Mouse (Mus musculus) embryonic fibroblast, embryonic 13.5 days (primary cell): Measurements from ENCODE around the gene D630045J12Rik.

Experiments
- CTCF ChIP-seq: IDR thresholded peaks from 2 replicates; pipeline ENCODE4 v1.5.1; 2011; ENCODE audit warnings: mild to moderate bottlenecking, control low read depth, low read length, moderate library complexity, borderline replicate concordance; ENCODE audit not compliant: insufficient read depth
- POLR2A ChIP-seq: IDR thresholded peaks from 2 replicates; pipeline ENCODE4 v1.6.1; 2011; ENCODE audit warnings: low read depth, mild to moderate bottlenecking, control low read depth, low read length, moderate library complexity

DNA sequence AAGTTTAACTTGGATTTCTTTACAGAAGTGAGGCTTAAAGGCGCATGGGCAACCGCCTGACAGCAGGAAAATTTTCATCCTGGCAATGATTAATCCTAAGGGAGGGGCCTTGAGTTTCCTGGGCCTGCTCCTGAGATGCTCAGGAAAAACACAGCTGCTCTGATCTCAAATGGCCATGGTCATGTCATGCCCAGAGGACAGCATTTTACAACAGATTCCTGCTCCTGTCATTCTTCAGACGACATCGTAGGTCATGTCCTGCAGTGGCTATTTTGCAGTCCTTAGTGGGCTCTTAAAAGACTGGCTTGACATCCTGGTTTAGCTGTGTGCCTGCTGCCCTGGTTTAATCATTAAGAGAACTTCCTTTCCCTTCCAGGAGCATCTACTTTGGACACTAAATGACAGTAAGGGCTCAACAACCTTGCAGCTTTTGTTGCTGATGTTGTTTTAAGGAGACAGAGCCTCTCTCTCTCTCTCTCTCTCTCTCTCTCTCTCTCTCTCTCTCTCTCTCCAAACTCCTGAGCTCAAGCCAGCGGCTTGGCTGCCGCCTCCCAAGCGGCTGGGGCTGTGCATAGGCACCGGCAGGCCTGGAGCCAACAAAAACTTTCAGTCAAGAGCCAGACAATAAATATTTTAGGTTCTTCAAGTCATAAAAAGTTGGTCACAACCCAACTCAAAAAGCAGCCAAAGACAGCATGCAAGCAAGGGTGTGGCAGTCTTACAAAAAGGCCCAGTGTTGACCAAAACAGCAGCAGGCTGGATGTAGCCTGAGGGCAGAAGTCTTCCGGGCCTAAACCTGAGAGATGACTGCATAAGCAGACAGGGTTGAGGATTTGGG lies 109.4 kb downstream of the D630045J12Rik start:
- TF ChIP-seq CTCF (no peak), POLR2A (no peak)
